Mouse (Mus musculus): ENCODE measurements around the gene Psmb6. TPM values are rescaled to one million over a fixed set of nuclear protein-coding genes. Genes with fewer than 3 reads are reported as not detected.

The Psmb6 gene
- polyA plus RNA-seq, 1 experiment from 2014 or later: 761 TPM

DNA sequence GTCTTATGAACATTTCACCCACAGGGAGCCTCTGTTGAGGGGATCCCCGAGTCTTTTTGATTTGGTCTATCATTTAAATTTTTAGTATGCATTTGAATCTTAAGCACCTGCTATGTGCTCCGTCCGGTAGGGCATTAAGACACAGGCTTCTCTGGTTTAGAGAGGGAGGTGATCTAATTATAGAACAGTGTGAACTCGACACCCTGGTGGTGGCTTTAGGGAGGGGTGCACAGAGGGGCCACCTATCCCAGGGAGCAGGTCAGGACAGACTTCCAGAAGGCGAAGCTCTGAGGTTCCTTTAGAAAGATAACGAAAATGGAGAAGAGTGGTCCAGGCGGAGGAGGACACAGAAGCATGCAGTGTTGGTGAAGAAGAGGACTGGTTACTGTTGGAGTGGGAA, 19.3 kb downstream of the Psmb6 start:
- H3K27me3 ChIP-seq (ENCODE audit: control insufficient read depth, insufficient read depth, low read length): no peaks in the 10 kb centered on the region
- H3K36me3 ChIP-seq (ENCODE audit: control insufficient read depth, insufficient read depth, low read length): no peaks in the 10 kb centered on the region
- no peaks in the 10 kb centered on the region for H3K9me3 ChIP-seq (ENCODE audit: control insufficient read depth, low read depth, low read length)
- H3K27ac ChIP-seq (ENCODE audit: low read length): no peak overlapping the region
- H3K4me1 ChIP-seq (ENCODE audit: control insufficient read depth, insufficient read depth, low read length): no peaks in the 10 kb centered on the region; the same call in 1 of the 2 replicates
- no peak overlapping the region for H3K4me3 ChIP-seq (ENCODE audit: low read depth, low read length)
- WGBS: 58% methylated on average over 7 of the region's 7 CpGs
- no peak overlapping the region for H3K9ac ChIP-seq (replicated peaks; ENCODE audit: low read depth, low read length)
- ATAC-seq (ENCODE audit: insufficient number of reproducible peaks, insufficient read depth, low FRiP score, low read depth): no peak
- no peak overlapping the region for H3K4me2 ChIP-seq (replicated peaks; ENCODE audit: low read depth, low read length)

DNA sequence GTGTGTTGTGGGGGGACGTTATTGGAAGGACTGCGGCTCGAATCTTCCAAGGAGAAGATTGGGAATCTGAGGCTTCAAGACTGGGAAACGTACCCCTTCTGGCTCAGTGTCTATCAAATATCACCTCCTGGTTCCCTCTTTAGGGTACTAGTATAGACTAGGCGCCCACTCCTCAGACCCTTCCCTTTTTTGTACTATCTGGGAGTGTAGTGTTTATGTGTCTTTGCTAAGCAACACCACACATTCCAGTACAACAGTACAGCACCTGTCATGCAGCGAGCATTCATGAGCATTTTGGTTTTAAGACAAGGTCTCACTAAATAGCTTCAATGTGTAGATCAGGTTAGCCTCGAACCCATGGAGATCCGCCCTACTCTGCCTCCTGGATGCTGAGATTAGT, 26.4 kb downstream of the Psmb6 start:
- no peaks in the 10 kb centered on the region for H3K27me3 ChIP-seq (ENCODE audit: control insufficient read depth, insufficient read depth, low read length)
- H3K9me3 ChIP-seq (ENCODE audit: control insufficient read depth, low read depth, low read length): no peaks in the 10 kb centered on the region
- no peak for ATAC-seq (ENCODE audit: insufficient number of reproducible peaks, insufficient read depth, low FRiP score, low read depth)
- WGBS: 88% methylated on average over 8 of the region's 8 CpGs
- H3K4me1 ChIP-seq (ENCODE audit: control insufficient read depth, insufficient read depth, low read length): no peaks in the 10 kb centered on the region
- no peak overlapping the region for H3K4me3 ChIP-seq (ENCODE audit: low read depth, low read length)
- no peak overlapping the region for H3K9ac ChIP-seq (replicated peaks; ENCODE audit: low read depth, low read length)
- no peak overlapping the region for H3K4me2 ChIP-seq (replicated peaks; ENCODE audit: low read depth, low read length)
- no peaks in the 10 kb centered on the region for H3K36me3 ChIP-seq (ENCODE audit: control insufficient read depth, insufficient read depth, low read length)
- H3K27ac ChIP-seq (ENCODE audit: low read length): no peak overlapping the region

DNA sequence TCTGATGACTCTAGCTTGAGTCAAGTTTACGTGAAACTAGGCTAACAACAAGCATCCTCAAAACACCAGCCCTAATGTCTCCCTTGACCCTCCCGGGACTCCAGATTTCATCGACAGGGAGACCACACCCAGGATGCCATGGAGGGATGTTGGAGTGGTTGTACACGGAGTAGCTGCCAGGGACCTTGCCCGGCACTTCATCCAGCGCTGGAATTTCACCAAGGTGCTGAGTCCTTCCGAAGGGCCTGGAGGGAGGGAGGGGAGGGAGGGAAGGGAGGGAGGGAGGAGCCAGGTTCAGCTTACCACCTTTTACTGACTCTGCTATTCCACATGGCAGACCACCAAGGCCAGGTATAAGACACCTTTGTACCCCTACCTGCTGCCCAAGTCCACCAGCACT, 28.8 kb downstream of the Psmb6 start:
- no peak overlapping the region for H3K9ac ChIP-seq (replicated peaks; ENCODE audit: low read depth, low read length)
- H3K27me3 ChIP-seq (ENCODE audit: control insufficient read depth, insufficient read depth, low read length): no peaks in the 10 kb centered on the region
- H3K4me3 ChIP-seq (ENCODE audit: low read depth, low read length): no peak overlapping the region
- no peaks in the 10 kb centered on the region for H3K4me1 ChIP-seq (ENCODE audit: control insufficient read depth, insufficient read depth, low read length)
- H3K4me2 ChIP-seq (replicated peaks; ENCODE audit: low read depth, low read length): no peak overlapping the region
- 18% methylated on average over 7 of the region's 7 CpGs for WGBS
- no peaks in the 10 kb centered on the region for H3K9me3 ChIP-seq (ENCODE audit: control insufficient read depth, low read depth, low read length)
- H3K27ac ChIP-seq (ENCODE audit: low read length): no peak overlapping the region
- no peaks in the 10 kb centered on the region for H3K36me3 ChIP-seq (ENCODE audit: control insufficient read depth, insufficient read depth, low read length)
- no peak for ATAC-seq (ENCODE audit: insufficient number of reproducible peaks, insufficient read depth, low FRiP score, low read depth)

DNA sequence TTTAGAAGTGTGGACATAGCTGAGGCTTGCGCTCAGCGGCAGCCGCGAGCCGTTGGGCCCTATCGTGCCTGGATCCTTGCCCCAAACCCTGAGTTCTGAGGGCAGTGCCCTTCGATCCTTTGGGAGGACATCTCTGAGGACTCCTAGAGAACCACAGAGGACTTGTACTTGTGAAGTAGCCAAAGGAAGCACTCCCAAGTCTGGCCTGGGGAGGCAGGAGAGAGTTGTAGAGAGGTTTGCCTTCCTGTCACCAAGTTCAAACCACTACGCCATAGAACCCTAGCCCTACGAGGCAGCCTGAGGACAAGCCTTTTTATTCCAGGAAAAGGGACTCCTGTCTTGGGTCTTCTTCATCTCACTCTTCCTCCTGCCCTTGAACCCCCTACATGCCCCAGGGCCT, 32.4 kb downstream of the Psmb6 start:
- Histone ChIP-seq H3K27ac (ENCODE audit: low read length) (no peak overlapping the region), H3K4me1 (ENCODE audit: control insufficient read depth, insufficient read depth, low read length) (no peaks in the 10 kb centered on the region), H3K36me3 (ENCODE audit: control insufficient read depth, insufficient read depth, low read length) (no peaks in the 10 kb centered on the region), H3K9me3 (ENCODE audit: control insufficient read depth, low read depth, low read length) (no peaks in the 10 kb centered on the region), H3K4me3 (ENCODE audit: low read depth, low read length) (no peak overlapping the region), H3K4me2 (replicated peaks; ENCODE audit: low read depth, low read length) (no peak overlapping the region), H3K27me3 (ENCODE audit: control insufficient read depth, insufficient read depth, low read length) (no peaks in the 10 kb centered on the region), H3K9ac (replicated peaks; ENCODE audit: low read depth, low read length) (no peak overlapping the region)
- WGBS: 93% methylated on average over 9 of the region's 9 CpGs
- no peak for ATAC-seq (ENCODE audit: insufficient number of reproducible peaks, insufficient read depth, low FRiP score, low read depth)

DNA sequence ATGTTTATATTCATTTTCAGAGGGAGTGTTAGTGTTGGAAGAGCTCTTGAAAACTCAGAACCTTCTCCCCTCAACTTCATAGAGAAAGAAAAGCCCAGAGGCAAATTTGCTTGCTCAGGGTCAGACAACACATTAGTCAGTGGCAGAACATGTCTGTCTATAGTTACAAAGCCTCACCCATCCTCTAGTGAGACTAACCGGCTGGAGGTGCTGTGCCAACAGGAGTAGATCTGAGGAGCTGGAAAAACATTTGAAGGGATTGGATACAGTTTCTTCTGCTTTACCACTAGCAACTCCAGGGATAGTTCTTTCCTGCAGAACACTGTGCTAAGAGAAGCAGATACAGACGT, 36.7 kb downstream of the Psmb6 start:
- H3K4me1 ChIP-seq (ENCODE audit: control insufficient read depth, insufficient read depth, low read length): peaks cover 8% of the 10 kb centered on the region; the same call in 1 of the 2 replicates
- no peaks in the 10 kb centered on the region for H3K36me3 ChIP-seq (ENCODE audit: control insufficient read depth, insufficient read depth, low read length)
- ATAC-seq (ENCODE audit: insufficient number of reproducible peaks, insufficient read depth, low FRiP score, low read depth): no peak
- peak overlapping the region; percentile 66; the same call in 1 of the 2 replicates for H3K27ac ChIP-seq (ENCODE audit: low read length)
- H3K4me2 ChIP-seq (replicated peaks; ENCODE audit: low read depth, low read length): peak overlapping the region; percentile 82
- no peaks in the 10 kb centered on the region for H3K27me3 ChIP-seq (ENCODE audit: control insufficient read depth, insufficient read depth, low read length)
- H3K9ac ChIP-seq (replicated peaks; ENCODE audit: low read depth, low read length): 0 out of 2 replicates have a peak overlapping the region, but pooled peaks have one; percentile 83
- 2% methylated on average over 2 of the region's 2 CpGs for WGBS
- H3K4me3 ChIP-seq (ENCODE audit: low read depth, low read length): peak overlapping the region; percentile 91
- H3K9me3 ChIP-seq (ENCODE audit: control insufficient read depth, low read depth, low read length): no peaks in the 10 kb centered on the region

DNA sequence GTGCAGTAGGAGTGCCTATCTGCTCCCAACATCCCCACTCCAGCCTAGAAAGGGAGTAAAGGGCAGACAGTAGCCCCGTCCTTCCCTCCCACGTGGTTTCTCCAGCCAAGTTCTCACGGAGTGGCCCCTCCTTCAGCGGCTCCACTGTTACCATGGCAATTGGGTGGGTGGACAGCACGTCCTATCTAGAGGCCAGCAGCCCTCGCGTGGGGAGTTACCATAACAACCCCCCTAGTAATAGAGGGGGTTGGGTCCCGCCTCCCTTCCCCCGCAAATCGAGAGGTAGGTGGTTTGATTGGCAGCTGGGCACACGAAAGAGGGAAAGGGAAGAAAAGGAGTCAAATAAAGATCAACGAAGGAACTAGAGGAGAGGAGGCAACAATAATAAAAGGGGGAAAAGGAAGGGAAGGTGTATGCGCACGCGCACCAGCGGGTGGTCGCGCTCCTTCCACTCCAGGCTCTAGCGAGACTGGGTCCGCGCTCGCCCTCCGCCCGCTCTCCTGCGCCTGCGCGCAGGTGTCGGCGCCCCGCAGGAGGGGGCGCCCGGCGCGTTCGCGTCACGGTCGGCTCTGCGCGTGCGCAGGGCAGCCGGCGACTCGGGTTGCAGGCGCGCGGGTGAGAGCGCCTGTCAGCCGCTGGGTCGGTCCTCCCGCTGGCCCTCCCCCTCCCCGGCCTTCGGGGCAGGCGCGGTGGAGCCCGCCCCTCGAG, 37.3 kb downstream of the Psmb6 start, which contains the start of gene Mink1:
Gene Mink1, plus strand, starts transcription at position 595 of the 708 bp plus-strand sequence.
- Histone ChIP-seq H3K9me3 (ENCODE audit: control insufficient read depth, low read depth, low read length) (no peaks in the 10 kb centered on the region), H3K27ac (ENCODE audit: low read length) (peak within 1 kb of the TSS; percentile 86), H3K9ac (replicated peaks; ENCODE audit: low read depth, low read length) (peak within 1 kb of the TSS; percentile 83), H3K27me3 (ENCODE audit: control insufficient read depth, insufficient read depth, low read length) (no peaks in the 10 kb centered on the region), H3K4me1 (ENCODE audit: control insufficient read depth, insufficient read depth, low read length) (peaks cover 8% of the 10 kb centered on the region; the same call in 1 of the 2 replicates), H3K36me3 (ENCODE audit: control insufficient read depth, insufficient read depth, low read length) (no peaks in the 10 kb centered on the region; the same call in 1 of the 2 replicates), H3K4me3 (ENCODE audit: low read depth, low read length) (peak within 1 kb of the TSS; percentile 91), H3K4me2 (replicated peaks; ENCODE audit: low read depth, low read length) (peak within 1 kb of the TSS; percentile 82)
- under 1% methylated on average over 54 of the region's 57 CpGs for WGBS
- ATAC-seq (ENCODE audit: insufficient number of reproducible peaks, insufficient read depth, low FRiP score, low read depth): peak; percentile 87

DNA sequence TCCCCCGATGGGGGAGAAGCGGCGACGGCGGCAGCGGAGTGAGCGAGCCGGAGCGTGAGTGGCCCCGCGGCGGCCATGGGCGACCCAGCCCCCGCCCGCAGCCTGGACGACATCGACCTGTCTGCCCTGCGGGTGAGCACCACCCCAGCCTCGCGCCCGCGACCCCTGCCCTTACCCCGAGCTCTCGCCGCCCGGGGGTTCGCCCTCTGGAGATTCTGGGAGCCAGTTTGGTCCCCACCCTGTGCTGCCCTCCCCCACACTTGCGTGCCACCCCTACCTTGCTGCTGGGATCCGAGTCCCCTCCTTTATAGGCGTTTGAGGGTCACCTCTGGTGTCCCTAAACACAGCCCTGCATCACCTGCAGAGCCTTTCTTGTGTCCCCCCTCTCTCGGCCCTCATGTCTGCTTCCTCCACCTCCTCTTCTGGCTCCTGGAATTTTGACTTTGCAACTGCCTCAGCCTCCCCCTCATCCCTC, 37.9 kb downstream of the Psmb6 start:
- no peak; the same call in 1 of the 2 replicates for ATAC-seq (ENCODE audit: insufficient number of reproducible peaks, insufficient read depth, low FRiP score, low read depth)
- Histone ChIP-seq H3K9ac (replicated peaks; ENCODE audit: low read depth, low read length) (peak overlapping the region; percentile 83), H3K4me1 (ENCODE audit: control insufficient read depth, insufficient read depth, low read length) (peaks cover 8% of the 10 kb centered on the region; the same call in 1 of the 2 replicates), H3K4me2 (replicated peaks; ENCODE audit: low read depth, low read length) (peak overlapping the region; percentile 82), H3K9me3 (ENCODE audit: control insufficient read depth, low read depth, low read length) (no peaks in the 10 kb centered on the region), H3K27ac (ENCODE audit: low read length) (peak overlapping the region; percentile 86), H3K36me3 (ENCODE audit: control insufficient read depth, insufficient read depth, low read length) (no peaks in the 10 kb centered on the region; the same call in 1 of the 2 replicates), H3K4me3 (ENCODE audit: low read depth, low read length) (peak overlapping the region; percentile 91), H3K27me3 (ENCODE audit: control insufficient read depth, insufficient read depth, low read length) (no peaks in the 10 kb centered on the region)
- WGBS: 0% methylated on average over 19 of the region's 31 CpGs

DNA sequence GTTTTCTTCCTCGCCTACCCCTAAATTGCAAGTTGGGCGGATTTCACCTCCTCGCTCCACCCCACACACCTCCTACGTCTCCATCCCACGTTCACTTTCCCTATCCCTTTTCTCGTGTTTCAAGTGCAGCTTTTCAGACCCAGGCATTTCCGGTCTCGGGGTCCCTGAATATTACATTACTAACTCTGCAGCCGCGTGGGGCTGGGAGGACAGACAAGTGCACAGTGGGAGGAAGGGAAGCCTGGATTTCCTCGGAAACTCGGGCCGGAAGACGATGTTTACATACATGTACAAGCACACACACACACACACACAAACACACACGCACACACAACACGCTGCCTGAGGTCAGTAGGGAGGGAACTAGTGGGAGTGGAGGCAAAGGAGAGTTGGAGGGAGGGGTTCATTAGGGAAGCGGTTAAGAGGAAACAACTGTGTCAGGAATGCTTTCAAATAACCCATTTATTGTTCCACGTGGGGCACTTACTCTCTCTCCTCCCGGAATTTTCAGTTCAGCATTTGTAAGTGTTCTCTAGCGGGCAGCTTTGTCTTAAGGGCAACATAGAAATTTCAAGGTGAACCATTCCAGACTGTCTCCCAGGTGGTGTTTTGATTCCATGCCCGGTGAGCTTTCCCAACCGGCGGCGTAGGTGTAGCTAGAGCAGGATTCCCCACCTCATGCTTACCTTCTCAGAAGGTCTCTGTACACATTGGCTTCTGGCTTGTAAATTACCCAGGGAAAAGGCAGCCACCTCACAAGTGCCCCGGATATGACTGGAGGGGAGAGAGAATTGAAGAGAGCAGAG, 38.5 kb downstream of the Psmb6 start:
- peak overlapping the region; percentile 83 for H3K9ac ChIP-seq (replicated peaks; ENCODE audit: low read depth, low read length)
- H3K9me3 ChIP-seq (ENCODE audit: control insufficient read depth, low read depth, low read length): no peaks in the 10 kb centered on the region
- H3K36me3 ChIP-seq (ENCODE audit: control insufficient read depth, insufficient read depth, low read length): no peaks in the 10 kb centered on the region; the same call in 1 of the 2 replicates
- H3K27me3 ChIP-seq (ENCODE audit: control insufficient read depth, insufficient read depth, low read length): no peaks in the 10 kb centered on the region
- H3K4me2 ChIP-seq (replicated peaks; ENCODE audit: low read depth, low read length): peak overlapping the region; percentile 82
- ATAC-seq (ENCODE audit: insufficient number of reproducible peaks, insufficient read depth, low FRiP score, low read depth): no peak
- 1% methylated on average over 25 of the region's 25 CpGs for WGBS
- H3K4me1 ChIP-seq (ENCODE audit: control insufficient read depth, insufficient read depth, low read length): peaks cover 8% of the 10 kb centered on the region; the same call in 1 of the 2 replicates
- peak overlapping the region; percentile 86 for H3K27ac ChIP-seq (ENCODE audit: low read length)
- peak overlapping the region; percentile 91 for H3K4me3 ChIP-seq (ENCODE audit: low read depth, low read length)
